Mouse (Mus musculus) stomach, postnatal 0 days (tissue): ENCODE measurements around the gene Trub1. TPM values are rescaled to one million over a fixed set of nuclear protein-coding genes. Genes with fewer than 3 reads are reported as not detected.

Experiments
- ATAC-seq: fragments of 200-750 bp; cut with Nextera tagmentation; 2 replicates; pipeline ENCODE4 v1.8.0; 2017; ENCODE audit not compliant: low FRiP score, low TSS enrichment
- DNase-seq: peaks from one replicate; pipeline ENCODE4 v3.0.0-alpha.2; 2016; ENCODE audit warnings: low spot score
- H3K27ac ChIP-seq: fragments of 300-500 bp; sonication (generic); replicated peaks from 2 replicates; pipeline ENCODE4 v1.5.1; 2014; ENCODE audit warnings: mild to moderate bottlenecking, control low read depth
- H3K27me3 ChIP-seq: fragments of 300-500 bp; sonication (generic); 2 replicates; pipeline ENCODE4 v1.6.1; 2014; ENCODE audit warnings: low read length; ENCODE audit not compliant: control insufficient read depth, insufficient read depth
- H3K36me3 ChIP-seq: fragments of 300-500 bp; sonication (generic); 2 replicates; pipeline ENCODE4 v1.6.1; 2014; ENCODE audit warnings: low read length, mixed read lengths; ENCODE audit not compliant: control insufficient read depth, insufficient read depth
- H3K4me1 ChIP-seq: fragments of 300-500 bp; sonication (generic); replicated peaks from 2 replicates; pipeline ENCODE4 v1.6.1; 2014; ENCODE audit warnings: antibody characterized with exemption; ENCODE audit not compliant: control insufficient read depth, insufficient read depth
- H3K4me2 ChIP-seq: fragments of 300-500 bp; sonication (generic); replicated peaks from 2 replicates; pipeline ENCODE4 v1.6.1; 2014; ENCODE audit warnings: low read depth, mild to moderate bottlenecking, control low read depth, moderate library complexity
- H3K4me3 ChIP-seq: fragments of 300-500 bp; sonication (generic); 2 replicates; pipeline ENCODE4 v1.5.1; 2014; ENCODE audit warnings: low read depth, low read length, control low read depth
- H3K9ac ChIP-seq: fragments of 300-500 bp; sonication (generic); 2 replicates; pipeline ENCODE4 v1.6.1; 2014; ENCODE audit warnings: mild to moderate bottlenecking, low read length, control low read depth, mixed read lengths
- H3K9me3 ChIP-seq: fragments of 300-500 bp; sonication (generic); 2 replicates; pipeline ENCODE4 v1.6.1; 2016; ENCODE audit warnings: low read length; ENCODE audit not compliant: control insufficient read depth
- CTCF ChIP-seq: IDR thresholded peaks from 2 replicates; pipeline ENCODE4 v1.5.1; 2016; ENCODE audit warnings: antibody characterized with exemption, low read depth, mild to moderate bottlenecking, moderate library complexity
- EP300 ChIP-seq: optimal IDR thresholded peaks from 2 replicates; pipeline ENCODE3; 2016; ENCODE audit warnings: antibody characterized with exemption
- WGBS: fragments of 180-500 bp; shearing (Covaris S2); extraction: QIAGEN DNeasy Blood & Tissue Kit; methylation state at CpG from one replicate; pipeline ENCODE4 v1.1.7; 2014; 5-methylcytosine and 5-hydroxymethylcytosine counted together
- polyA plus RNA-seq: library from polyadenylated mRNA; unstranded; fragments of >200 nt; fragmentation: Nextera tagmentation; extraction: Ambion mirVana; gene quantifications from 2 replicates; pipeline ENCODE4 v1.2.1, GENCODE M21; 2015

Trub1 gene
- polyA plus RNA-seq, 1 experiment from 2014 or later: 15.1 TPM

DNA sequence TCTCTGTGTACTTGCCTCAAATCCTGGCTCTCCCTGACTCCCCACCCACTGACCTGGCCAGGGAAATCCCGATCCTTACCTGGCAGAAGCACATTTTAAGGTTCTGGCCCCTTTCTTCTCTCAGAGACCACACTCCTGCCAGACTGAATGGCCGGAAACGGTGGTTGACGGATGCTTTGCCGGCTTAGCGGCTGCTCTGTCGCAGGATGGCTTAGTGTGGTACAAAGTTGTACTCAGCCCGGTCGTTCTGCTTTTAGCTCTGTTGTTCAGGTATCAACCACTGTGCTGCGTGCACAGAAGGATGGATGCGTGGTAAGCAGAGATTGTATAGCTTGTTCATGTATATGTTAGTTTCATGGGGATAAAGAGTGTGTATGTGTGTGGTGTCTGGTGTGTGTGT lies 25.3 kb downstream of the Trub1 start:
- Histone ChIP-seq H3K27me3 (no peaks in the 10 kb centered on the region), H3K9ac (no peak overlapping the region), H3K27ac (no peak overlapping the region), H3K4me2 (no peak overlapping the region), H3K36me3 (no peaks in the 10 kb centered on the region), H3K9me3 (no peaks in the 10 kb centered on the region), H3K4me1 (no peaks in the 10 kb centered on the region), H3K4me3 (no peak overlapping the region)
- DNase-seq: no peak
- WGBS: 62% methylated on average over 11 of the region's 11 CpGs
- ATAC-seq: no peak
- TF ChIP-seq CTCF (no peak), EP300 (no peak)

DNA sequence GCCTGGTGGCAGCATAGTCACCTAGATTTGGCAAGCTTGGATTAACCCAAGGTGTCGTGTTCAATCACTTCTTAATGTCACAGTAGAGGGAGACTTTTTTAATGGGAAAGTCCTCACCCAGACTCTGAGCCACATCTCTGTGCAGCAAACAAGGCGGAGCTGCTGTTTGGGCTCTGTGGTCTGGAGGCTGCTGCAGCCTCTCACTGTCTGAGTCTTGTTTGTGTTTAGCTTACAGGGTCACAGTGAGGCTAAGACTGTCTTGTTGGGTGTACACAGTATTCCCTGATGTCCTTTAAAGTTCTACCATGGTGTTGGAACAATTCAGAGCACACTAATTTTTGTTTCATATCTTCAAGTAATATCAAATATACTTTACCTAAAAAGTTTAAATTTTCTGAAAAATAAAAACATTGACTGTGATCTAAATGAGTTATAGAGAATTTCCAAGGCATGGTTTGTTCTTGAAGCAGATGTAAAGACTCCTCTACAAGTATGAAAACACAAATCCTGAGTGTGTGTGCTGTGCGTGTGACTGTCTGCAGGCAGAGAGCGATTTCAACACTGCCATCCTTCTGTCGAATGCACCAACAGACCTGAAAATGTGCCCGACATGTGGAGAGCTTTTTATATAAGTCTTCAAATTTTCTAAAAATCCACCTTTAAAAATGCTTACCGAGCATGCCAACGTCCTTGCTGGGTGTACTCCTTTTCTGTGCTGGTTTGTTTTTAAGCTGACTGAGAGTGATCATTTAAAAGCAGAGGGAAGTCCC lies 27.4 kb downstream of the Trub1 start:
- Histone ChIP-seq H3K4me1 (no peaks in the 10 kb centered on the region), H3K27me3 (0 out of 2 replicates have a peak, but pooled peaks cover 2% of the 10 kb centered on the region), H3K4me2 (no peak overlapping the region), H3K4me3 (no peak overlapping the region), H3K9ac (no peak overlapping the region), H3K36me3 (no peaks in the 10 kb centered on the region), H3K9me3 (no peaks in the 10 kb centered on the region), H3K27ac (no peak overlapping the region)
- 62% methylated on average over 8 of the region's 8 CpGs for WGBS
- TF ChIP-seq EP300 (no peak), CTCF (no peak)
- ATAC-seq (no peak), DNase-seq (no peak)

DNA sequence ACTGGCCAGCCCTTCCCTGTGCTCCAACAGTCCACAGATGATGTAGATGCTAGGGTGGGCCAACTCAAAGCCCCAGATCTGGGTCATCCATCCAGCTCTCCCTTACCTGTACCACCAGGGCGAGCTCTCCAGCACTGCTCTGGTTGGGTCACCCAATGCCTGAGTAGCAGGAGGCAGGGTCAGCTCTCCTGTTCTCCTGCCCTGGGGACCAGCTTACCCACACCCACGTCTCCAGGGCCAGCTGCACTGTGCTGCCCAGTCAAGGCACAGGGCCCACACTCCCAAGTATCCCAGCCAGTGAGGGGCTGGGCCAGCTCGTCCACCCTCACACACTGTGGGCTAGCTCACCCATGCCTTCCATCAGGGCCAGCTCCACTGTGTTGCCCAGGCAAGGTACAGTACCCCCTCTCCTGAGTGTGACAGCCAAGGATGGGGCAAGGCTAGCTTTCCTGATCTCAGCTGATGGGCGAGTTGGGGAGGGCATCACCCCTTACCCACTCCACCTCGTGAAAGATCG lies 29.1 kb downstream of the Trub1 start:
- no peak overlapping the region for H3K4me2 ChIP-seq
- no peak for TF ChIP-seq CTCF
- TF ChIP-seq EP300: no peak
- no peak overlapping the region for H3K4me3 ChIP-seq
- no peaks in the 10 kb centered on the region for H3K9me3 ChIP-seq
- H3K4me1 ChIP-seq: no peaks in the 10 kb centered on the region
- 91% methylated on average over 6 of the region's 6 CpGs for WGBS
- DNase-seq: no peak
- no peak overlapping the region for H3K9ac ChIP-seq
- H3K27me3 ChIP-seq: 0 out of 2 replicates have a peak, but pooled peaks cover 2% of the 10 kb centered on the region
- no peaks in the 10 kb centered on the region for H3K36me3 ChIP-seq
- peak; percentile 22; the same call in 1 of the 2 replicates for ATAC-seq
- H3K27ac ChIP-seq: no peak overlapping the region

DNA sequence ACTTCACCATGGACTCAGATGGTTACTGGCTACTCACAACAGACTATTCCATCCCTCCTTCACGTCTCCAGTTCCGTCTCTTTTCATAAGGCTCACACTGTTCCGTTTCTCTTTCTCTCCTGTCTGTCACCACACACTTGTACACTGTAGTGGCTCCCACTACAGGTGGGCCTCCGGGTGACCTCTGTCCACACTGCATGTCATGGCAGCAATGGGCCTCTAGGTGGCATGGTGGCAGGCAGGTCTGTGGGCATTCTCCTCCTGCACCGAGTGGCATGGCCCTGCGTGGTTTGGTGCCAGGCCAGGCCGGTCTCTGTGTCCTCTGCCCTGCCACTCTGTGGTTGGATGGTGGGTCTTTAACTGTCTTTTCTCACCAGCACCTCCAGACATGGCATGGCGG lies 30.1 kb downstream of the Trub1 start:
- no peak overlapping the region for H3K27ac ChIP-seq
- DNase-seq (peak; percentile 75), ATAC-seq (peak; percentile 46; the same call in 1 of the 2 replicates)
- H3K9ac ChIP-seq: no peak overlapping the region
- 90% methylated on average over 8 of the region's 8 CpGs for WGBS
- H3K36me3 ChIP-seq: no peaks in the 10 kb centered on the region
- H3K4me1 ChIP-seq: no peaks in the 10 kb centered on the region
- H3K9me3 ChIP-seq: no peaks in the 10 kb centered on the region
- no peak overlapping the region for H3K4me3 ChIP-seq
- 0 out of 2 replicates have a peak, but pooled peaks cover 2% of the 10 kb centered on the region for H3K27me3 ChIP-seq
- peak; percentile 84 for TF ChIP-seq CTCF
- TF ChIP-seq EP300: no peak
- H3K4me2 ChIP-seq: no peak overlapping the region

DNA sequence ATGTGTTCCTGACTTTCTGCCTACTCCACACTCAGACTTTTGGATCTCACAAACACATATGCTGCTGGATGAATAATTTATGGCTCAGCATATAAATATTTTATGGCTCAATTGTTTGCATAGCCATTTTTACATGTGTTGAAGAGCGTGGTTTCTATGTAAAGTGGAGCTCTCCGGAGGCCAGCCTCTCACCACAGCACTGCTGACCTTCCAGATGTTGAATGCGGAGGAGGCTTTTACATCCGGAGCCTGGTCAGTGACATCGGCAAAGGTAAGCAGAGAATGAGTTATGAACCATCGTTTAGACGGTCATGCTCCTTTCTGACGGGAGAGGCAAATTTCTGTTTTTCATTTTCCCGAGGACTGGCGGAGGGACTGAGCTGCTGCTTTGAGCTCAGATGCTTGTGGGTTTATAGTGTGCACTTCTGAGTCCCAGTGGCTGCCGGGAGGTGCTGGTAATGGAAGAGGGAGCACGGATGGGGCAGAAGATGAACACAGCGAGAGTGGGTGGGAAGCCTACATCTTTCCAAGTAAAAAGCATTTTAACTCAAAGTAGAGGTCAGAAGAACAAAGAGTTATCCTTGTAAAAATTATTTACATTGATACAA lies 34.4 kb downstream of the Trub1 start:
- 0 out of 2 replicates have a peak, but pooled peaks cover 3% of the 10 kb centered on the region for H3K36me3 ChIP-seq
- no peak for DNase-seq
- WGBS: 63% methylated on average over 13 of the region's 13 CpGs
- H3K27me3 ChIP-seq: 0 out of 2 replicates have a peak, but pooled peaks cover 2% of the 10 kb centered on the region
- H3K9ac ChIP-seq: no peak overlapping the region
- no peak overlapping the region for H3K4me3 ChIP-seq
- H3K27ac ChIP-seq: no peak overlapping the region
- H3K4me2 ChIP-seq: no peak overlapping the region
- no peak for ATAC-seq
- no peaks in the 10 kb centered on the region for H3K9me3 ChIP-seq
- TF ChIP-seq CTCF (no peak), EP300 (no peak)
- H3K4me1 ChIP-seq: no peaks in the 10 kb centered on the region
